Mouse (Mus musculus) bone marrow, adult 2 months (tissue): ENCODE measurements around the gene Erc1.

Source experiments
- CTCF ChIP-seq: fragments of 200-500 bp; IDR thresholded peaks from 2 replicates; pipeline ENCODE4 v1.5.1; 2011; ENCODE audit warnings: low read length, control low read depth; ENCODE audit not compliant: control insufficient read depth, insufficient read depth
- POLR2A ChIP-seq: fragments of 200-500 bp; IDR thresholded peaks from 2 replicates; pipeline ENCODE4 v1.6.1; 2011; ENCODE audit warnings: low read depth, mild to moderate bottlenecking, control low read depth, low read length, borderline replicate concordance; ENCODE audit not compliant: control insufficient read depth

GRCm38 (mm10) chr6:119741861-119742260 is 106.1 kb downstream of the Erc1 start:
- no peak for TF ChIP-seq CTCF
- TF ChIP-seq POLR2A: no peak
